Mouse (Mus musculus) E14TG2a.4 (cell line): ENCODE data around the gene Prss36.

ENCODE experiments used
- CTCF ChIP-seq: conservative IDR thresholded peaks from 2 replicates; pipeline ENCODE4 v1.5.1; 2014; ENCODE audit warnings: low read length
- POU5F1 ChIP-seq: IDR thresholded peaks from 2 replicates; pipeline ENCODE4 v1.6.1; 2014; ENCODE audit warnings: low read length, borderline replicate concordance

GRCm38 (mm10) chr7:127935748-127936159, 10.8 kb downstream of the Prss36 start:
- TF ChIP-seq CTCF = no peak
- no peak for TF ChIP-seq POU5F1
